9 mouse cellular contexts compared by ENCODE assay signal in the genomic region with DNA sequence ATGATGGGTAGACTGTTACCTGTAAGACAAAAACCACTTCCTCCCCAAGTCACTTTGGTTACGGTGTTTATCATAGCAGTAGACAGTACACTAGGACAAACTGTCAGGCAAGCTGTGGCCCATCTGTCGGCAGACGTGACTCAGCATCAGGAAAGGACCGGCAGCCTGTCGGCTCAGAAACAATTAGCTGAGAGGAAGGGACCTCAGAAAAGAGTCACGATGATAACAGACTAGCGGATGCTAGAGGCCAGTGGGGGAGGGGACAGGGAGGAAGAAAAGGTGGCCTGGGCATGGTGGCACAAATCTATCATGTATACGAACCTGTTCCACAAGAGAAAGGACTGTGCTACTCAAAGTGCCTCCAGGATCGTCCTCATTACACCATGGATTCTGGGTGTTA. TPM values are rescaled to one million over a fixed set of nuclear protein-coding genes. Genes with fewer than 3 reads are reported as not detected.
DNase-seq lines count a peak whose midpoint lies in the region; ATAC-seq lines count a peak whose summit lies in the region.
"Had no signal": no experiment of that assay in that cellular context is flagged by ENCODE, and none has a peak within 500 bp of the region (broad histone marks: within the 10 kb centered on the region; RNA-seq: fewer than 3 reads in every experiment).

No protein-coding gene starts in this region.

- no peaks in the 10 kb centered on the region for H3K9me3 ChIP-seq in forebrain, embryonic 14.5 days (replicated peaks; ENCODE audit: control insufficient read depth, low read length)
- no peaks in the 10 kb centered on the region for H3K9me3 ChIP-seq in forebrain, embryonic 16.5 days (ENCODE audit: control insufficient read depth, low read length)
- no peaks in the 10 kb centered on the region for H3K9me3 ChIP-seq in liver, embryonic 12.5 days (replicated peaks)
- H3K9me3 ChIP-seq in midbrain, embryonic 13.5 days = no peaks in the 10 kb centered on the region

- no peak for ATAC-seq in forebrain, embryonic 14.5 days
- ATAC-seq in forebrain, embryonic 16.5 days = no peak
- peak; percentile 80 for ATAC-seq in liver, embryonic 12.5 days
- no peak for ATAC-seq in midbrain, embryonic 13.5 days

- H3K36me3 ChIP-seq in forebrain, embryonic 14.5 days (ENCODE audit: control insufficient read depth, insufficient read depth, low read length) = no peaks in the 10 kb centered on the region
- H3K36me3 ChIP-seq in forebrain, embryonic 16.5 days (ENCODE audit: control insufficient read depth, insufficient read depth) = no peaks in the 10 kb centered on the region
- no peaks in the 10 kb centered on the region for H3K36me3 ChIP-seq in liver, embryonic 12.5 days
- no peaks in the 10 kb centered on the region for H3K36me3 ChIP-seq in midbrain, embryonic 13.5 days

- H3K4me3 ChIP-seq in forebrain, embryonic 14.5 days (ENCODE audit: low read depth, low read length) = no peak overlapping the region
- no peak overlapping the region for H3K4me3 ChIP-seq in forebrain, embryonic 16.5 days (replicated peaks; ENCODE audit: low read length)
- H3K4me3 ChIP-seq in liver, embryonic 12.5 days = peak overlapping the region; percentile 20; the same call in 1 of the 2 replicates
- no peak overlapping the region for H3K4me3 ChIP-seq in midbrain, embryonic 13.5 days (replicated peaks)

- no peaks in the 10 kb centered on the region for H3K27me3 ChIP-seq in forebrain, embryonic 14.5 days (replicated peaks; ENCODE audit: control insufficient read depth, insufficient read depth, low read length)
- no peaks in the 10 kb centered on the region for H3K27me3 ChIP-seq in forebrain, embryonic 16.5 days (replicated peaks; ENCODE audit: control insufficient read depth, insufficient read depth, low read length)
- H3K27me3 ChIP-seq in liver, embryonic 12.5 days (replicated peaks) = no peaks in the 10 kb centered on the region
- no peaks in the 10 kb centered on the region for H3K27me3 ChIP-seq in midbrain, embryonic 13.5 days

- no peak overlapping the region for H3K4me2 ChIP-seq in forebrain, embryonic 14.5 days (ENCODE audit: low read length)
- H3K4me2 ChIP-seq in forebrain, embryonic 16.5 days (ENCODE audit: low read length) = no peak overlapping the region
- peak overlapping the region; percentile 60 for H3K4me2 ChIP-seq in liver, embryonic 12.5 days
- no peak overlapping the region for H3K4me2 ChIP-seq in midbrain, embryonic 13.5 days (replicated peaks)

- H3K4me1 ChIP-seq in forebrain, embryonic 14.5 days (ENCODE audit: control insufficient read depth, insufficient read depth, low read length) = no peaks in the 10 kb centered on the region
- H3K4me1 ChIP-seq in forebrain, embryonic 16.5 days (replicated peaks; ENCODE audit: control insufficient read depth, insufficient read depth, low read length) = no peaks in the 10 kb centered on the region
- peaks cover 95% of the 10 kb centered on the region for H3K4me1 ChIP-seq in liver, embryonic 12.5 days
- no peaks in the 10 kb centered on the region for H3K4me1 ChIP-seq in midbrain, embryonic 13.5 days (replicated peaks)

- DNase-seq in forebrain, embryonic 14.5 days (ENCODE audit: low spot score) = peak; percentile 32
- peak; percentile 27 to 32 for DNase-seq in urinary bladder, postnatal 36 days (ENCODE audit: low spot score in 2 of 2)
- no peak for DNase-seq in urinary bladder, adult 18-20 months (ENCODE audit: low spot score in 2 of 2)
- DNase-seq in ovary, postnatal 36 days (ENCODE audit: low spot score) = no peak
- no peak for DNase-seq in gastrocnemius, postnatal 10 days
- DNase-seq: cerebellum, postnatal 14 days had no signal

- H3K27ac ChIP-seq in forebrain, embryonic 14.5 days (ENCODE audit: low read depth, low read length) = no peak overlapping the region
- H3K27ac ChIP-seq in forebrain, embryonic 16.5 days (ENCODE audit: low read length) = no peak overlapping the region
- peak overlapping the region; percentile 84 for H3K27ac ChIP-seq in liver, embryonic 12.5 days
- H3K27ac ChIP-seq in midbrain, embryonic 13.5 days = no peak overlapping the region

- H3K9ac ChIP-seq in forebrain, embryonic 14.5 days (ENCODE audit: low read length) = no peak overlapping the region
- no peak overlapping the region for H3K9ac ChIP-seq in forebrain, embryonic 16.5 days (replicated peaks; ENCODE audit: low read depth, low read length)
- H3K9ac ChIP-seq in liver, embryonic 12.5 days = peak overlapping the region; percentile 52
- H3K9ac ChIP-seq in midbrain, embryonic 13.5 days (replicated peaks) = no peak overlapping the region

- WGBS in forebrain, embryonic 14.5 days = 78% methylated on average over 9 of the region's 9 CpGs
- WGBS in forebrain, embryonic 16.5 days = 69% methylated on average over 9 of the region's 9 CpGs
- 6% methylated on average over 9 of the region's 9 CpGs for WGBS in liver, embryonic 12.5 days (ENCODE audit: insufficient replicate concordance)
- 76% methylated on average over 9 of the region's 9 CpGs for WGBS in midbrain, embryonic 13.5 days

RNA-seq across cellular contexts. Expression of gene Pofut2, which starts 33.6 kb away (rescaled TPM):
- polyA plus RNA-seq in forebrain, embryonic 14.5 days (2014; fragmentation: Nextera tagmentation; extraction: Ambion mirVana) = 44.1 and 55.2 TPM in 2 replicates
- 47.3 and 50.5 TPM in 2 replicates for polyA plus RNA-seq in forebrain, embryonic 16.5 days (2015; fragmentation: Nextera tagmentation; extraction: Ambion mirVana)
- polyA plus RNA-seq in liver, embryonic 12.5 days (2016; fragmentation: Nextera tagmentation; extraction: Ambion mirVana) = 40.7 and 43.2 TPM in 2 replicates
- 57.0 and 57.7 TPM in 2 replicates for polyA plus RNA-seq in midbrain, embryonic 13.5 days (2015; fragmentation: Nextera tagmentation; extraction: Ambion mirVana)
- 10 to 100 TPM; 37.2 to 45.5 TPM for total RNA-seq in gastrocnemius, postnatal 10 days (2021)

RNA-seq across cellular contexts. Expression of gene Col18a1, which starts 59.1 kb away (rescaled TPM):
- 21.3 and 24.1 TPM in 2 replicates for polyA plus RNA-seq in forebrain, embryonic 14.5 days (2014; fragmentation: Nextera tagmentation; extraction: Ambion mirVana)
- 21.7 and 26.2 TPM in 2 replicates for polyA plus RNA-seq in forebrain, embryonic 16.5 days (2015; fragmentation: Nextera tagmentation; extraction: Ambion mirVana)
- 38.3 and 42.4 TPM in 2 replicates for polyA plus RNA-seq in liver, embryonic 12.5 days (2016; fragmentation: Nextera tagmentation; extraction: Ambion mirVana)
- 32.8 and 39.6 TPM in 2 replicates for polyA plus RNA-seq in midbrain, embryonic 13.5 days (2015; fragmentation: Nextera tagmentation; extraction: Ambion mirVana)
- total RNA-seq in gastrocnemius, postnatal 10 days (2021) = 10 to 100 TPM; 34.6 to 45.0 TPM

Comparison
In these comparisons a context has a peak if more than half of its experiments do, and no peak if none do; other contexts are left out.
1. DNase-seq: peak in forebrain, embryonic 14.5 days (single experiment) and urinary bladder, postnatal 36 days (2 of 2); none in urinary bladder, adult 18-20 months (0 of 2), ovary, postnatal 36 days (single experiment) and gastrocnemius, postnatal 10 days (single experiment).